Mouse (Mus musculus): ENCODE data around the gene Aqp2. TPM values are rescaled to one million over a fixed set of nuclear protein-coding genes. Genes with fewer than 3 reads are reported as not detected.

Gene Aqp2
- not detected for polyA plus RNA-seq (2015; fragmentation: Illumina TruSeq; extraction: RNeasy Lipid Tissue Mini Kit (QIAGEN cat#74804); ENCODE audit: insufficient read depth, low read depth, low replicate concordance)

DNA sequence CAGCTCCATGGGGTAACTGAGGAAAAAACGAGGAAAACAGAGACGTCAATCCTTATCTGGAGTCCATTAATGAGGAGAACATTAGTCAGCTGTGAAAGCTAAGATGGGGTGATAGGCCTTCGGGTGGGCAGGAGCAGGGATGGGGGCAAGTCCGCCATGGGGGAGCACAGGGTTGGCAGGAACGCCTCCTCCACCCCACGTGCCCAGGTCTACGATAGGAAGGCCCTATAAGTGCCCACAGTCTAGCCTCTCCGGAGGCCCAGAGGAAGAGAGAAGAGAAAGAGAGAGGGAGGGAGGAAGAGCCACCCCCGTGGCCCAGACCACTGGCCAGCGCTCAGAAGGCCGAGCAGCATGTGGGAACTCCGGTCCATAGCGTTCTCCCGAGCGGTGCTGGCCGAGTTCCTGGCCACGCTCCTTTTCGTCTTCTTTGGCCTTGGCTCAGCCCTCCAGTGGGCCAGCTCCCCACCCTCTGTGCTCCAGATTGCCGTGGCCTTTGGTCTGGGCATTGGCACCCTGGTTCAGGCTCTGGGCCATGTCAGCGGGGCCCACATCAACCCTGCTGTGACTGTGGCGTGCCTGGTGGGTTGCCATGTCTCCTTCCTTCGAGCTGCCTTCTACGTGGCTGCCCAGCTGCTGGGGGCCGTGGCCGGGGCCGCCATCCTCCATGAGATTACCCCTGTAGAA lies at the start of gene Aqp2:
Aqp2 (plus strand) TSS at position 254 of the 684 bp plus-strand sequence.

DNA sequence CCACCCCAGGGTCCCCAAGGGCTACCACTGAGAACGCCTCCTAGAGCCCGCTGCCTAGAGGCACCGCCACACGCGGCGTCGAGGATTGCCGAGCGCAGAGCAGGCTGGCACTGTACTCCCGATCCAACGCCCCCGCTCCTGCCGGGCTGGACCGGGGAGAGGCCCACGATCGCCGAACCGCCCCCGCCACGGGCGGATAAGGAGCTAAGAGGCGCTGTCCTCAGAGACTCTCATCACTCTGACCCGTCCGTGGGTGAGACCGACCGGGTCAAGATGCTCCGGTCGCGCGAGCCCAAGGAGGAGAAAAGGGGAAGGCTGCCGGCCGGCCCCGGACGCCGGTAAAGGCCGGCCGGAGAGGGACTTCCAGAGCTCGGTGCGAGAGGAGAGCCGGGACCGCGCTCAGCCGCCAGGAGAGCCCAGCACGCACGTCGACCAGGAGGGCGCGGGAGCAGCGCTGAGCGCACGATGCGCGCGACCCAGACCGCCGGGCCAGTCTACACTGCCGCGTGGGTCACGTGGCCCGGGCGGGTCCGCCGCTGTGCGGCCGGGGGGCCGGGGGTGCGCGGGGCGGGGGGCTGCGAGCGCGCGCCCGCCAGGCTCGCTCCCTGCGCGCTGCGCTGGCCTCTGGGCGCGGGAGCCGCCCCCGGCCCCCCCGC lies 11.7 kb downstream of the Aqp2 start, which contains the start of gene Aqp5:
Aqp5 (plus strand) TSS at position 354 of the 656 bp plus-strand sequence.

DNA sequence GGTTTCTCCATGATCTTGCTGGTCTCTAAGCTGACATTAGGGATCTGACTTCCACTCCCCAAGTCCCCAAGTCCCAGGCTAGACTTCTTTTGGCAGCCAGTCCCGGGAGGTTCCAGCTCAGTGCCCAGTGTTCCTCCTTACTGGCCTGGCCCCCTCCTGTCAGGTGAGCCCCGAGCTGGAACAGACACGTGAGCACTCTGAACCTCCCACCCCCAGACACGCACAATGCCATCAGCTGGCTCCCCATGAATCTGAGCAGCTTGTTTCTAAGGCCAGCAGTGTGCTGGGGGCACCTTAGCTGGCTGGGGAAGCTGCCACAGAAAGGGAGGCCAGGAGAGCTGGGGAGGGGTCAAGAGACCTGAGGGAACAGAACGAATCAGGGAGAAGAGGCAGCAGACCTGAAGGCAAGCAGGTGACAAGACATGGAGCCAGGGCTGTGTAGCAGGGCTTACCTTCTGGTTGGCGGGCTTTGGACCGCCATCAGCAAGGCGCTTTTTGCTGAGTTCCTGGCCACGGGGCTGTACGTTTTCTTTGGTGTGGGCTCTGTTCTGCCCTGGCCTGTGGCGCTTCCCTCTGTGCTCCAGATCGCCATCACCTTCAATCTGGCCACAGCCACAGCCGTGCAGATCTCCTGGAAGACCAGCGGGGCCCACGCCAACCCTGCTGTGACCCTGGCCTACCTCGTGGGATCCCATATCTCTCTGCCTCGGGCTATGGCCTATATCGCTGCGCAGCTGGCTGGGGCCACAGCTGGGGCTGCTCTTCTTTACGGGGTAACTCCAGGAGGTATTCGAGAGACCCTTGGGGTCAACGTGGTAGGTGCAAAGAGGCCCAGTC lies 22.3 kb downstream of the Aqp2 start, which contains the start of gene Aqp6:
Aqp6 (plus strand) TSS at position 415 of the 837 bp plus-strand sequence.

Other genes starting within 250 kb of the Aqp2 start
- 7.1 TPM for gene Fmnl3, start 208.6 kb upstream of the Aqp2 start, polyA plus RNA-seq (2015; fragmentation: Illumina TruSeq; extraction: RNeasy Lipid Tissue Mini Kit (QIAGEN cat#74804); ENCODE audit: insufficient read depth, low read depth, low replicate concordance)
- 82.7 TPM for gene Tmbim6, start 186.2 kb upstream of the Aqp2 start, polyA plus RNA-seq (2015; fragmentation: Illumina TruSeq; extraction: RNeasy Lipid Tissue Mini Kit (QIAGEN cat#74804); ENCODE audit: insufficient read depth, low read depth, low replicate concordance)
- gene Nckap5l, start 121.3 kb upstream of the Aqp2 start, polyA plus RNA-seq (2015; fragmentation: Illumina TruSeq; extraction: RNeasy Lipid Tissue Mini Kit (QIAGEN cat#74804); ENCODE audit: insufficient read depth, low read depth, low replicate concordance), result 1.2 TPM
- 2.5 TPM for gene Bcdin3d, start 104.3 kb upstream of the Aqp2 start, polyA plus RNA-seq (2015; fragmentation: Illumina TruSeq; extraction: RNeasy Lipid Tissue Mini Kit (QIAGEN cat#74804); ENCODE audit: insufficient read depth, low read depth, low replicate concordance)
- gene Faim2, start 50.9 kb upstream of the Aqp2 start, polyA plus RNA-seq (2015; fragmentation: Illumina TruSeq; extraction: RNeasy Lipid Tissue Mini Kit (QIAGEN cat#74804); ENCODE audit: insufficient read depth, low read depth, low replicate concordance), result 2.0 TPM
- 2.9 TPM for gene Aqp5, start 11.7 kb downstream of the Aqp2 start, polyA plus RNA-seq (2015; fragmentation: Illumina TruSeq; extraction: RNeasy Lipid Tissue Mini Kit (QIAGEN cat#74804); ENCODE audit: insufficient read depth, low read depth, low replicate concordance)
- gene Aqp6, start 22.3 kb downstream of the Aqp2 start, polyA plus RNA-seq (2015; fragmentation: Illumina TruSeq; extraction: RNeasy Lipid Tissue Mini Kit (QIAGEN cat#74804); ENCODE audit: insufficient read depth, low read depth, low replicate concordance), result not detected
- gene Racgap1, start 72.6 kb downstream of the Aqp2 start, polyA plus RNA-seq (2015; fragmentation: Illumina TruSeq; extraction: RNeasy Lipid Tissue Mini Kit (QIAGEN cat#74804); ENCODE audit: insufficient read depth, low read depth, low replicate concordance), result 0.52 TPM
- 2.1 TPM for gene Asic1, start 91.3 kb downstream of the Aqp2 start, polyA plus RNA-seq (2015; fragmentation: Illumina TruSeq; extraction: RNeasy Lipid Tissue Mini Kit (QIAGEN cat#74804); ENCODE audit: insufficient read depth, low read depth, low replicate concordance)
- 5.5 TPM for gene Smarcd1, start 123.1 kb downstream of the Aqp2 start, polyA plus RNA-seq (2015; fragmentation: Illumina TruSeq; extraction: RNeasy Lipid Tissue Mini Kit (QIAGEN cat#74804); ENCODE audit: insufficient read depth, low read depth, low replicate concordance)
- gene Gm17349, start 126.4 kb downstream of the Aqp2 start, polyA plus RNA-seq (2015; fragmentation: Illumina TruSeq; extraction: RNeasy Lipid Tissue Mini Kit (QIAGEN cat#74804); ENCODE audit: insufficient read depth, low read depth, low replicate concordance), result not detected
- gene Gpd1, start 138.5 kb downstream of the Aqp2 start, polyA plus RNA-seq (2015; fragmentation: Illumina TruSeq; extraction: RNeasy Lipid Tissue Mini Kit (QIAGEN cat#74804); ENCODE audit: insufficient read depth, low read depth, low replicate concordance), result 8.3 TPM
- 22.0 TPM for gene Cox14, start 146.6 kb downstream of the Aqp2 start, polyA plus RNA-seq (2015; fragmentation: Illumina TruSeq; extraction: RNeasy Lipid Tissue Mini Kit (QIAGEN cat#74804); ENCODE audit: insufficient read depth, low read depth, low replicate concordance)
- 9.9 TPM for gene Cers5, start 193.8 kb downstream of the Aqp2 start, polyA plus RNA-seq (2015; fragmentation: Illumina TruSeq; extraction: RNeasy Lipid Tissue Mini Kit (QIAGEN cat#74804); ENCODE audit: insufficient read depth, low read depth, low replicate concordance)

Measured in pancreas, adult 10 weeks (tissue).